Mouse (Mus musculus): ENCODE measurements around the gene Mettl13.

Gene Mettl13

GRCm38 (mm10) chr1:162548016-162548916 lies at the start of gene Mettl13:
Mettl13 (minus strand) TSS chr1:162548551.
- DNase-seq = peak; percentile 97

- no peak for DNase-seq
Observed at GRCm38 (mm10) chr1:162597379-162598102, 49.2 kb upstream of the Mettl13 start.

GRCm38 (mm10) chr1:162590415-162590997 lies 42.2 kb upstream of the Mettl13 start:
- no peak for DNase-seq

- peak; percentile 60 for DNase-seq
Observed at GRCm38 (mm10) chr1:162589443-162589842, 41.1 kb upstream of the Mettl13 start.

GRCm38 (mm10) chr1:162588606-162589005 lies 40.3 kb upstream of the Mettl13 start:
- no peak for DNase-seq

GRCm38 (mm10) chr1:162586282-162586681 lies 37.9 kb upstream of the Mettl13 start:
- DNase-seq = no peak

- no peak for DNase-seq
Observed at GRCm38 (mm10) chr1:162582884-162583283, 34.5 kb upstream of the Mettl13 start.

GRCm38 (mm10) chr1:162575098-162575497 lies 26.7 kb upstream of the Mettl13 start:
- no peak for DNase-seq

- DNase-seq = peak; percentile 59
Observed at GRCm38 (mm10) chr1:162570931-162571601, 22.7 kb upstream of the Mettl13 start.

GRCm38 (mm10) chr1:162570260-162570748 lies 22.0 kb upstream of the Mettl13 start, which contains the start of gene Vamp4:
Vamp4 (plus strand) TSS chr1:162570515.
- DNase-seq = peak; percentile 99

GRCm38 (mm10) chr1:162567351-162567750 lies 19.0 kb upstream of the Mettl13 start:
- no peak for DNase-seq

- no peak for DNase-seq
Observed at GRCm38 (mm10) chr1:162564992-162565391, 16.6 kb upstream of the Mettl13 start.

GRCm38 (mm10) chr1:162563236-162563635 lies 14.9 kb upstream of the Mettl13 start:
- no peak for DNase-seq

GRCm38 (mm10) chr1:162554193-162554592 lies 5.8 kb upstream of the Mettl13 start:
- peak; percentile 71 for DNase-seq

GRCm38 (mm10) chr1:162552956-162553355 lies 4.6 kb upstream of the Mettl13 start:
- no peak for DNase-seq

GRCm38 (mm10) chr1:162549615-162550283 lies 1.4 kb upstream of the Mettl13 start:
- peak; percentile 61 for DNase-seq

GRCm38 (mm10) chr1:162548917-162549613 lies 714 bp upstream of the Mettl13 start:
- DNase-seq = no peak

- DNase-seq = no peak
Observed at GRCm38 (mm10) chr1:162547607-162548006, 744 bp downstream of the Mettl13 start.

GRCm38 (mm10) chr1:162543231-162543630 lies 5.1 kb downstream of the Mettl13 start:
- DNase-seq = no peak

- DNase-seq = no peak
Observed at GRCm38 (mm10) chr1:162533766-162534560, 14.4 kb downstream of the Mettl13 start.

GRCm38 (mm10) chr1:162532330-162532729 lies 16.0 kb downstream of the Mettl13 start:
- DNase-seq = no peak

Data from retina, postnatal 1 day (tissue).